Mouse (Mus musculus): ENCODE data around the gene Nr5a1. TPM values are rescaled to one million over a fixed set of nuclear protein-coding genes. Genes with fewer than 3 reads are reported as not detected.
A peak's percentile ranks its signal among the peaks of the same experiment; 100 is the strongest.

The Nr5a1 gene
- polyA plus RNA-seq, 1 experiment, result 0.05 TPM

- H3K27me3 ChIP-seq (ENCODE audit: control insufficient read depth, insufficient read depth, insufficient read length), result no peaks in the 10 kb centered on the region
These were observed 45.4 kb downstream of the Nr5a1 start for GRCm38 (mm10) chr2:38668802-38669580.

GRCm38 (mm10) chr2:38661398-38661797, 52.9 kb downstream of the Nr5a1 start:
- Histone ChIP-seq H3K27me3 (ENCODE audit: control insufficient read depth, insufficient read depth, insufficient read length) (no peaks in the 10 kb centered on the region), H3K4me3 (no peak overlapping the region), H3K4me2 (ENCODE audit: low read depth) (no peak overlapping the region), H3K79me2 (ENCODE audit: control insufficient read depth, insufficient read depth) (no peaks in the 10 kb centered on the region), H3K36me3 (ENCODE audit: control insufficient read depth, insufficient read depth) (no peaks in the 10 kb centered on the region), H3ac (ENCODE audit: control insufficient read depth, insufficient read length) (no peak overlapping the region)
- TF ChIP-seq SRF (IDR thresholded peaks at IDR 0.05; ENCODE audit: control insufficient read depth, insufficient read length, low read depth) (no peak), POLR2A (IDR thresholded peaks at IDR 0.05; ENCODE audit: insufficient read length, low read depth) (no peak), TCF3 (IDR thresholded peaks at IDR 0.05; ENCODE audit: insufficient read length, low read depth) (no peak), REST (IDR thresholded peaks at IDR 0.05; ENCODE audit: insufficient read depth, insufficient read length) (no peak), TCF12 (IDR thresholded peaks at IDR 0.05; ENCODE audit: insufficient read depth, poor library complexity, severe bottlenecking) (no peak)

More at GRCm38 (mm10) chr2:38668802-38669580, 45.4 kb downstream of the Nr5a1 start:
- H3ac ChIP-seq (ENCODE audit: control insufficient read depth, insufficient read length), result no peak overlapping the region
- H3K4me3 ChIP-seq, result no peak overlapping the region
- no peaks in the 10 kb centered on the region for H3K79me2 ChIP-seq (ENCODE audit: control insufficient read depth, insufficient read depth)
- no peaks in the 10 kb centered on the region for H3K36me3 ChIP-seq (ENCODE audit: control insufficient read depth, insufficient read depth)
- TF ChIP-seq TCF12 (IDR thresholded peaks at IDR 0.05; ENCODE audit: insufficient read depth, poor library complexity, severe bottlenecking) (no peak), POLR2AphosphoS2 (IDR thresholded peaks at IDR 0.05; ENCODE audit: insufficient read length, low read depth) (no peak), E2F4 (IDR thresholded peaks at IDR 0.05; ENCODE audit: insufficient read depth) (no peak), SRF (IDR thresholded peaks at IDR 0.05; ENCODE audit: control insufficient read depth, insufficient read length, low read depth) (no peak), POLR2A (IDR thresholded peaks at IDR 0.05; ENCODE audit: insufficient read length, low read depth) (no peak), MYOD1 (IDR thresholded peaks at IDR 0.05; ENCODE audit: control insufficient read depth in 1 of 3, insufficient read length in 2 of 3, low read depth in 2 of 3) (no peak), REST (IDR thresholded peaks at IDR 0.05; ENCODE audit: insufficient read depth, insufficient read length) (no peak), CEBPB (IDR thresholded peaks at IDR 0.05; ENCODE audit: insufficient read depth, poor library complexity, severe bottlenecking) (no peak)
- H3K4me2 ChIP-seq (ENCODE audit: low read depth), result peak overlapping the region; percentile 8

- Histone ChIP-seq H3ac (ENCODE audit: control insufficient read depth, insufficient read length) (no peak overlapping the region), H3K27me3 (ENCODE audit: control insufficient read depth, insufficient read depth, insufficient read length) (no peaks in the 10 kb centered on the region), H3K79me2 (ENCODE audit: control insufficient read depth, insufficient read depth) (no peaks in the 10 kb centered on the region), H3K36me3 (ENCODE audit: control insufficient read depth, insufficient read depth) (no peaks in the 10 kb centered on the region), H3K4me2 (ENCODE audit: low read depth) (peak overlapping the region; percentile 60), H3K4me3 (peak overlapping the region; percentile 15)
- no peak for TF ChIP-seq E2F4 (IDR thresholded peaks at IDR 0.05; ENCODE audit: insufficient read depth)
- TF ChIP-seq USF1 (IDR thresholded peaks at IDR 0.05; ENCODE audit: low read depth), result no peak
- no peak for TF ChIP-seq SRF (IDR thresholded peaks at IDR 0.05; ENCODE audit: control insufficient read depth, insufficient read length, low read depth)
- TF ChIP-seq POLR2AphosphoS2 (IDR thresholded peaks at IDR 0.05; ENCODE audit: insufficient read length, low read depth), result no peak
- TF ChIP-seq MAX (IDR thresholded peaks at IDR 0.05; ENCODE audit: low read depth), result no peak
- TF ChIP-seq CEBPB (IDR thresholded peaks at IDR 0.05; ENCODE audit: insufficient read depth, poor library complexity, severe bottlenecking), result no peak
- no peak for TF ChIP-seq POLR2A (IDR thresholded peaks at IDR 0.05; ENCODE audit: insufficient read length, low read depth)
- no peak for TF ChIP-seq TCF12 (IDR thresholded peaks at IDR 0.05; ENCODE audit: insufficient read depth, poor library complexity, severe bottlenecking)
- peak in 2 of 3 experiments; percentile 53 to 75 for TF ChIP-seq MYOD1 (IDR thresholded peaks at IDR 0.05; ENCODE audit: control insufficient read depth in 1 of 3, insufficient read length in 2 of 3, low read depth in 2 of 3)
- no peak for TF ChIP-seq TCF3 (IDR thresholded peaks at IDR 0.05; ENCODE audit: insufficient read length, low read depth)
- TF ChIP-seq MYOG (IDR thresholded peaks at IDR 0.05; ENCODE audit: control insufficient read depth in 1 of 3, insufficient read depth in 1 of 3, insufficient read length in 2 of 3, low read depth in 2 of 3), result peak; percentile 21 to 83 (median 74)
- TF ChIP-seq REST (IDR thresholded peaks at IDR 0.05; ENCODE audit: insufficient read depth, insufficient read length), result no peak
These were observed 56.0 kb downstream of the Nr5a1 start for GRCm38 (mm10) chr2:38658338-38658836.

- Histone ChIP-seq H3ac (ENCODE audit: control insufficient read depth, insufficient read length) (no peak overlapping the region), H3K36me3 (ENCODE audit: control insufficient read depth, insufficient read depth) (no peaks in the 10 kb centered on the region), H3K4me3 (no peak overlapping the region), H3K27me3 (ENCODE audit: control insufficient read depth, insufficient read depth, insufficient read length) (no peaks in the 10 kb centered on the region), H3K79me2 (ENCODE audit: control insufficient read depth, insufficient read depth) (no peaks in the 10 kb centered on the region), H3K4me2 (ENCODE audit: low read depth) (peak overlapping the region; percentile 56)
- TF ChIP-seq TCF3 (IDR thresholded peaks at IDR 0.05; ENCODE audit: insufficient read length, low read depth) (no peak), CEBPB (IDR thresholded peaks at IDR 0.05; ENCODE audit: insufficient read depth, poor library complexity, severe bottlenecking) (0 out of 2 replicates have a peak, but pooled peaks have one; percentile 6), SRF (IDR thresholded peaks at IDR 0.05; ENCODE audit: control insufficient read depth, insufficient read length, low read depth) (no peak), USF1 (IDR thresholded peaks at IDR 0.05; ENCODE audit: low read depth) (peak; percentile 65), MYOG (IDR thresholded peaks at IDR 0.05; ENCODE audit: control insufficient read depth in 1 of 3, insufficient read depth in 1 of 3, insufficient read length in 2 of 3, low read depth in 2 of 3) (no peak), REST (IDR thresholded peaks at IDR 0.05; ENCODE audit: insufficient read depth, insufficient read length) (no peak)
These were observed 60.6 kb downstream of the Nr5a1 start for GRCm38 (mm10) chr2:38653694-38654093.

GRCm38 (mm10) chr2:38653293-38653619, 61.1 kb downstream of the Nr5a1 start:
- Histone ChIP-seq H3K36me3 (ENCODE audit: control insufficient read depth, insufficient read depth) (no peaks in the 10 kb centered on the region), H3K4me2 (ENCODE audit: low read depth) (peak overlapping the region; percentile 56), H3ac (ENCODE audit: control insufficient read depth, insufficient read length) (no peak overlapping the region), H3K79me2 (ENCODE audit: control insufficient read depth, insufficient read depth) (no peaks in the 10 kb centered on the region), H3K4me3 (no peak overlapping the region), H3K27me3 (ENCODE audit: control insufficient read depth, insufficient read depth, insufficient read length) (no peaks in the 10 kb centered on the region)
- TF ChIP-seq POLR2A (IDR thresholded peaks at IDR 0.05; ENCODE audit: insufficient read length, low read depth), result no peak
- TF ChIP-seq TCF3 (IDR thresholded peaks at IDR 0.05; ENCODE audit: insufficient read length, low read depth), result no peak
- no peak for TF ChIP-seq MYOG (IDR thresholded peaks at IDR 0.05; ENCODE audit: control insufficient read depth in 1 of 3, insufficient read depth in 1 of 3, insufficient read length in 2 of 3, low read depth in 2 of 3)
- no peak for TF ChIP-seq POLR2AphosphoS2 (IDR thresholded peaks at IDR 0.05; ENCODE audit: insufficient read length, low read depth)
- no peak for TF ChIP-seq E2F4 (IDR thresholded peaks at IDR 0.05; ENCODE audit: insufficient read depth)
- TF ChIP-seq SRF (IDR thresholded peaks at IDR 0.05; ENCODE audit: control insufficient read depth, insufficient read length, low read depth), result no peak
- TF ChIP-seq TCF12 (IDR thresholded peaks at IDR 0.05; ENCODE audit: insufficient read depth, poor library complexity, severe bottlenecking), result no peak
- no peak for TF ChIP-seq CEBPB (IDR thresholded peaks at IDR 0.05; ENCODE audit: insufficient read depth, poor library complexity, severe bottlenecking)
- no peak for TF ChIP-seq USF1 (IDR thresholded peaks at IDR 0.05; ENCODE audit: low read depth)
- TF ChIP-seq REST (IDR thresholded peaks at IDR 0.05; ENCODE audit: insufficient read depth, insufficient read length), result no peak
- no peak for TF ChIP-seq MYOD1 (IDR thresholded peaks at IDR 0.05; ENCODE audit: control insufficient read depth in 1 of 3, insufficient read length in 2 of 3, low read depth in 2 of 3)
- TF ChIP-seq MAX (IDR thresholded peaks at IDR 0.05; ENCODE audit: low read depth), result no peak
